Mouse (Mus musculus) fat pad, adult 2 months (tissue): ENCODE results near the gene Med31.
A peak's percentile ranks its signal among the peaks of the same experiment; 100 is the strongest.
"Not testable (repeated sequence)": the region's sequence is repeated elsewhere in the genome, so short reads cannot be mapped to it uniquely, and the experiment has no call there.

ENCODE experiments used
- DNase-seq: peaks from one replicate; pipeline ENCODE4 v3.0.0-alpha.2; 2011; ENCODE audit warnings: low read depth, low spot score; ENCODE audit errors: extremely low read depth

Med31 gene

DNA sequence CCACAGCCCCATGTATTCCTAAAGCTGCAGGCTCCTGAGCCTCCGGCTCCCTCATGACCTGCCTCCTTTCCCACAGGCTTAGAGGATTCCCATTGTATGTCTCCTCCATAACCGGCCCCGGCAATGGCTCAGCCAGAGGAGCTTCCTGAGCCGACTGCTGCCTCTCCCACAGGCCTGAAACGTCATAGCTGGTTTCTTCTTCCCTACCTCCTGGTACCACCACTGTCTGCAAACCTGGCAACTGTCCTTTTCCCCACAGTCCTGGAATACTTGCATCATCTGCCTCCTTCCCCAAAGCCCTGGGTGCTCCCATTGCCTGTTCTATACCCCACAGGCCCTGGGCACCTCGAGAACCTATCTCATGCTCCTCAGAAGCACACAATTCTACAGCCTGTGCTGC is 10.1 kb downstream of the Med31 start:
- no peak for DNase-seq

DNA sequence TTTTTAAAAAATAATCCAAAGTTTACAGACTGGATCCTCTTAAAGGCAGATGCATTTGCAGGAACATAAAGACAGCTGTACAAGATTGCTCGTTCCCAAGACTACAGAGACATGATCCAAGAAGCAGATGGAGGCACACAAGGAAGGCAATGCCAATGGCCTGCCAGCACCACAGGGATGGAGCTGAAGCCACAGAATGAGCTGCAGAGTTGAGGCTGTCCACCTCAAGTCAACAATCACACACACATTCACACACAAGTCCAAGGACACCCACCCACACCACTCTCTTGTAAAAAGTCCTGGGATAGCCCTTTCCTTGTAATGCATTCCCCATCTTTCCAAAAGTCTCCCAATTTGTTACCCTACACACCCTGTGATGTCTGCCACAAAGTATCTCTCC is 12.0 kb downstream of the Med31 start:
- DNase-seq = no peak

DNA sequence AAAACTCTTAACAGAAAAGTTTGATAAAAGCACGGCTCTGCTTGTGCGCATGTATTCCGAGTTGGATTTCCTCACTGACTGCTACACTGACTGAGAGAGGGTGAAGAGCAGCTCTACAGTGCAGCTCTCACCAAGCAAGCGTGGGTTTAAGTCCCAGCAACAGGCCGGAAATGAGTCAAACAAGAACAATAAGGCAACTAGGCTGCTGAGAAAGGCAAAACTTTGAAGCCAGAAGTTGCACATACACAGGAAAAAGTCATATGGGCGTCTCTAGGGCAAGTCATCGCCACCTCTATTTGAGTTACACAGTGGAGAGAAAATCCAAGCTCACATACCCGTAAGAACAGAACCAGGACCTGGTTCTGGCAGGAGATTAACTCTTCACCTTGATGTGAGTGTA is 18.9 kb downstream of the Med31 start:
- DNase-seq = no peak

- no peak for DNase-seq
Measured at GRCm38 (mm10) chr11:72194259-72194658, 21.1 kb downstream of the Med31 start.

GRCm38 (mm10) chr11:72190857-72191256 is 24.5 kb downstream of the Med31 start:
- no peak for DNase-seq

- DNase-seq = no peak
Measured at GRCm38 (mm10) chr11:72184252-72184651, 31.1 kb downstream of the Med31 start.

GRCm38 (mm10) chr11:72181136-72181535 is 34.3 kb downstream of the Med31 start:
- DNase-seq = no peak

GRCm38 (mm10) chr11:72180556-72180955 is 34.8 kb downstream of the Med31 start:
- DNase-seq = no peak

DNA sequence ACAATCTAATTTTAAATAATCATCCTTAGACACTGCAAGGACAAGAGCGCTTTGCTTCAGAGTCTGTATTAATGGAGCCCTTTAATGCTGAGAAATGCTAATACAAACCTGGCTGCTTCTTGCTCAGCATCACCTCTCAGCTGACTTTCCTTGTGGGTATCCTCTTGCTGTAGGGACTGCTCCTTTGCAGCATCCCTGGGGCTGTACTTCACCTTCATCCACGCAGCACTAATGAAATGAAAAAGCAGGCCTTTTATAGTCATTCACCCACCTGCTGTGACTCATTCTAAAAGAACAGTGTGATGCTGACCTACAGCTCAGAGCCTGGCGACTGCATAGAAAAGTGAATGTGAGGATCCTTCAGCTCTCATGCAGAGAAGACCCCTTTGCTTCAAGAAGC is 38.8 kb downstream of the Med31 start:
- no peak for DNase-seq

DNA sequence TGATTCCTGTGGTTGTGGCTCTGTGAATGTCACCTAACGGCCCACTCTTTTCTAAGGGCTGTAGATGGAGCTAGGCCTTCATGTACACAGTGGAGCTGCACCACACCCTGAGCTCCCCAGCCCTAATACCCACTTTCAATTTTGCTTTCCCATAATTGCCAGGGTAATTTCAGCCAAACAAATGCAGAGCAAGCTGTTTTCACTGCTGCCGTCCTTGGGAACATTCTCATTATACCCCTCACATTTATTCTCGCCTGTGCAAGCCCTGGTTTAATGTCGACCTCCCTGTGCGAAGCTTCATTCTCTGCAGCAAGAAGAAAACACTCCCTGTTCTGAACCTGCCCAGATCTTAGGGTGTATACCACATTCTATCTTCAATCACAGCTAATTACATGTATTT is 39.4 kb downstream of the Med31 start:
- no peak for DNase-seq

DNA sequence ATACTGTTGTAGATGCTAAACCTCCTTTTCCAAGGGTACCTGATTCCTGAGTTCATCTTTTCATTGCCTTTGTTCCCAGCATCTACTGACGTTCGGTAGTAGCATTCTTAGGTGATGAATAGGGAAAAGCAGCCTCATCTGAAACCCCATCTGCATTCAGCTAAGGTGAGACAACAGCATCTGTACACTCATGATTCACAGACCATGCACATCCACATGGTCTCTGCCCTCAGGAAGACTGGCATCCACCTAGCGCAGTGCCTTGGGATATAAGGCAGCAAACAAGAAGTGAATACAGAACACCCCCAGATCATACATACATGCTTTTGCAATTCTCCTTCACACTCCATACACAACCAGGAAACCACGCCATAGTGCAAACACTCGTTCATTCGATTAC is 40.7 kb downstream of the Med31 start:
- DNase-seq = no peak

DNA sequence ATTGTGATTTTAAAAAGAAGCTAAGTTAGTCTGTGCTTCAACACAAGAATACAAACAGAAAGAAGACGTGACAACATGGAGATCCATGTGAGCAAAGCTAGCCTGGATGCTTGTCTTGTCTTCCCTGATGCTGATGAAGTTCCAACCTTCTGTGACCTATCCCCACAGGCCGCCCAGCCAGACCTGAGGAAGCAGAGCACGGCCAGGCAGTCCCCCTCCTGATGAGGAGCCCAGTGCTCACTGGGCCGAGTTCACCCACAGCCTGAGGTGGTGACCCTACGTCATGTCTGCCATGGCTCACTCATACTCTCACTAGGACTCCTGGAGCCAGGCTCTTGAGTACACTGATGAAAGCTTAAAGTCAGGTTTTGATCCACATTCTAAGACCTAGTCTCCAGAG is 41.9 kb downstream of the Med31 start:
- no peak for DNase-seq

DNA sequence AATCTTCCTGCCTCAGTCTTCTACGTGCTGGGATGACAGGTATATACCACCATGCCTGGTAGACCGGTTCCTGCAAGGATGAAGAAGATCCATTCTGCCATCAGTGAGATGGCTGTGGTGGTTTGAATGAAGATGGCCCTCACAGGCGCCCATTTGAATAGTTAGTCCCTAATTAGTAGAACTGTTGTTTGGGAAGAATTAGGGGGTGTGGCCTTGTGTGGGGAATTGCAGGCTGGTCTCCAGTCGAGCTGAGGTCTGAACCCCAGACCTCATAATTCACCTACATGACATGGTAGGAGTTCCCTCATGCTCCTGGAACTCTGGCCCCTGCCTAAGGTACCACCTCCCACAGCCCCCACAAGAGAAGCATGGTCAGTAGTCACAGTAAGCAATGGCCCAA is 43.5 kb downstream of the Med31 start:
- not testable (repeated sequence) for DNase-seq

- DNase-seq = no peak
Measured at GRCm38 (mm10) chr11:72169871-72170270, 45.5 kb downstream of the Med31 start.

DNA sequence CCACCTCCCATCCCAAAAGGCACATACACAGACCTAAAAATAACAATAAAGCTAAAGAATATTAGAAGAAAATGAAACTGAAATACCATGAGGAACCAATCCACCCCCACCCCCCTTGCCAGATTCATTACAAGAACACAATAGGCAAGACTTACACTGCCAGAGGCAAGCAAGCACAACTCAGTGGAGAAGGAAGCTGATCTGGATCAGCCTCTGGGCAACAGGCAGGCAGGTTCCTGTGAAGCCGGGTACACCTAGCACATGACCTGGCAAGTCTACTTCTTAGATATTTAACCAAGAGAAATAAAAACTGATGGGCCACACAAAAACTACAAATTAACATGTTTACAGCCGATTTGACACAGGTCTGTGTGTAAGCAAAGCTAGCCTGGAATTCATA is 52.2 kb downstream of the Med31 start:
- DNase-seq = peak; percentile 75
